Mouse (Mus musculus) lung, embryonic 16.5 days (tissue): ENCODE measurements around the gene Dkk2. TPM values are rescaled to one million over a fixed set of nuclear protein-coding genes. Genes with fewer than 3 reads are reported as not detected.

Experiments
- ATAC-seq: fragments of 200-750 bp; cut with Nextera tagmentation; 2 replicates; pipeline ENCODE4 v1.8.0; 2017; ENCODE audit warnings: low read depth, mild to moderate bottlenecking, moderate library complexity
- H3K27ac ChIP-seq: fragments of 300-500 bp; sonication (generic); 2 replicates; pipeline ENCODE4 v1.5.1; 2014; ENCODE audit warnings: mild to moderate bottlenecking, control low read depth, low read length
- H3K27me3 ChIP-seq: fragments of 300-500 bp; sonication (generic); 2 replicates; pipeline ENCODE4 v1.6.1; 2014; ENCODE audit warnings: low read depth, low read length, mixed read lengths; ENCODE audit not compliant: control insufficient read depth, insufficient read depth
- H3K36me3 ChIP-seq: fragments of 300-500 bp; sonication (generic); 2 replicates; pipeline ENCODE4 v1.6.1; 2014; ENCODE audit warnings: low read length; ENCODE audit not compliant: control insufficient read depth, insufficient read depth
- H3K4me1 ChIP-seq: fragments of 300-500 bp; sonication (generic); replicated peaks from 2 replicates; pipeline ENCODE4 v1.6.1; 2014; ENCODE audit warnings: low read length, mixed read lengths; ENCODE audit not compliant: control insufficient read depth, insufficient read depth
- H3K4me2 ChIP-seq: fragments of 300-500 bp; sonication (generic); 2 replicates; pipeline ENCODE4 v1.6.1; 2014; ENCODE audit warnings: low read depth, low read length, control low read depth
- H3K4me3 ChIP-seq: fragments of 300-500 bp; sonication (generic); 2 replicates; pipeline ENCODE4 v1.5.1; 2014; ENCODE audit warnings: mild to moderate bottlenecking, low read length, control low read depth
- H3K9ac ChIP-seq: fragments of 300-500 bp; sonication (generic); 2 replicates; pipeline ENCODE4 v1.6.1; 2014; ENCODE audit warnings: low read length, control low read depth
- H3K9me3 ChIP-seq: fragments of 300-500 bp; sonication (generic); 2 replicates; pipeline ENCODE4 v1.6.1; 2016; ENCODE audit warnings: low read length; ENCODE audit not compliant: control insufficient read depth
- WGBS: fragments of 180-500 bp; shearing (Covaris S2); extraction: QIAGEN DNeasy Blood & Tissue Kit; methylation state at CpG from one replicate; pipeline ENCODE4 v1.1.7; 2014; 5-methylcytosine and 5-hydroxymethylcytosine counted together
- polyA plus RNA-seq: library from polyadenylated mRNA; unstranded; fragments of >200 nt; fragmentation: Nextera tagmentation; extraction: Ambion mirVana; gene quantifications from 2 replicates; pipeline ENCODE4 v1.2.1, GENCODE M21; 2015

The Dkk2 gene
- polyA plus RNA-seq, 1 experiment from 2014 or later = 3.1 TPM

- Histone ChIP-seq H3K27me3 (no peaks in the 10 kb centered on the region), H3K4me3 (no peak overlapping the region), H3K9me3 (no peaks in the 10 kb centered on the region), H3K36me3 (no peaks in the 10 kb centered on the region), H3K4me2 (no peak overlapping the region), H3K4me1 (no peaks in the 10 kb centered on the region), H3K27ac (no peak overlapping the region), H3K9ac (no peak overlapping the region)
- WGBS = 23% methylated on average over 11 of the region's 11 CpGs
- peak; percentile 66; the same call in 1 of the 2 replicates for ATAC-seq
Observed at GRCm38 (mm10) chr3:132207469-132207868, 122.4 kb downstream of the Dkk2 start.

- 31% methylated on average over 5 of the region's 5 CpGs for WGBS
- H3K36me3 ChIP-seq = no peaks in the 10 kb centered on the region
- no peak overlapping the region for H3K27ac ChIP-seq
- H3K4me1 ChIP-seq = no peaks in the 10 kb centered on the region
- no peak overlapping the region for H3K4me2 ChIP-seq
- no peaks in the 10 kb centered on the region for H3K9me3 ChIP-seq
- ATAC-seq = no peak
- no peak overlapping the region for H3K4me3 ChIP-seq
- H3K27me3 ChIP-seq = no peaks in the 10 kb centered on the region
- H3K9ac ChIP-seq = no peak overlapping the region
Observed at GRCm38 (mm10) chr3:132211260-132211659, 126.2 kb downstream of the Dkk2 start.

- ATAC-seq = no peak
Observed at GRCm38 (mm10) chr3:132219977-132220487, 134.9 kb downstream of the Dkk2 start.

GRCm38 (mm10) chr3:132227622-132228021, 142.5 kb downstream of the Dkk2 start:
- no peak for ATAC-seq
- Histone ChIP-seq H3K9ac (no peak overlapping the region), H3K36me3 (no peaks in the 10 kb centered on the region), H3K4me1 (no peaks in the 10 kb centered on the region), H3K27ac (no peak overlapping the region), H3K27me3 (no peaks in the 10 kb centered on the region), H3K4me2 (no peak overlapping the region), H3K9me3 (no peaks in the 10 kb centered on the region), H3K4me3 (no peak overlapping the region)
- WGBS = 46% methylated on average over 1 of the region's 1 CpGs

More at GRCm38 (mm10) chr3:132219977-132220487, 134.9 kb downstream of the Dkk2 start:
- H3K4me2 ChIP-seq = no peak overlapping the region
- no peak overlapping the region for H3K9ac ChIP-seq
- no peaks in the 10 kb centered on the region for H3K27me3 ChIP-seq
- WGBS = 53% methylated on average over 7 of the region's 7 CpGs
- H3K4me3 ChIP-seq = no peak overlapping the region
- H3K27ac ChIP-seq = no peak overlapping the region
- no peaks in the 10 kb centered on the region for H3K36me3 ChIP-seq
- H3K9me3 ChIP-seq = no peaks in the 10 kb centered on the region
- H3K4me1 ChIP-seq = no peaks in the 10 kb centered on the region
